Mouse (Mus musculus) kidney, postnatal 36 days (tissue): ENCODE data around the gene Gm7682.
"Not testable (repeated sequence)": the region's sequence is repeated elsewhere in the genome, so short reads cannot be mapped to it uniquely, and the experiment has no call there.

Experiments
- DNase-seq, 2 experiments: peaks; one replicate each; pipeline ENCODE4 v3.0.0; 2021 to 2022; ENCODE audit warnings: mixed read lengths in 2 of 2

The Gm7682 gene

GRCm38 (mm10) chr5:94445484-94445883, at the start of gene Gm7682:
TSS of gene Gm7682 (plus strand) at chr5:94445784.
- not testable (repeated sequence) for DNase-seq
